Mouse (Mus musculus): ENCODE data around the gene S100a3. TPM values are rescaled to one million over a fixed set of nuclear protein-coding genes. Genes with fewer than 3 reads are reported as not detected.

S100a3 gene
- total and polyA plus RNA-seq, 3 experiments = 0.03 to 0.04 TPM; not detected in 1

- Histone ChIP-seq H3K4me1 (ENCODE audit: control insufficient read depth in 1 of 2, insufficient read depth in 2 of 2, low read length in 2 of 2) (no peaks in the 10 kb centered on the region), H3K27me3 (ENCODE audit: control insufficient read depth in 1 of 2, insufficient read depth in 2 of 2, low read length in 2 of 2) (peaks cover 0 to 1% of the 10 kb centered on the region in 2 experiments; a peak in 1 of 4 replicates), H3K36me3 (ENCODE audit: control insufficient read depth in 1 of 2, insufficient read depth in 2 of 2, low read length in 2 of 2) (no peaks in the 10 kb centered on the region), H3K9me3 (replicated peaks; ENCODE audit: insufficient read depth, low read length) (no peaks in the 10 kb centered on the region; the same call in 1 of the 2 replicates), H3K9ac (ENCODE audit: control insufficient read depth, low read depth, low read length, poor library complexity, severe bottlenecking) (no peak overlapping the region), H3K4me3 (ENCODE audit: control insufficient read depth in 1 of 2, insufficient read depth in 1 of 2, low read depth in 2 of 2, low read length in 2 of 2) (no peak overlapping the region), H3K27ac (ENCODE audit: control insufficient read depth, low read depth, low read length) (no peak overlapping the region), H3K79me2 (ENCODE audit: control insufficient read depth, insufficient read depth, low read length, poor library complexity) (no peaks in the 10 kb centered on the region)
- DNase-seq (ENCODE audit: low read depth, low spot score) = no peak
- no peak for TF ChIP-seq E2F4 (IDR thresholded peaks at IDR 0.05; ENCODE audit: borderline replicate concordance, low read depth, low read length)
These were observed 35.2 kb downstream of the S100a3 start for GRCm38 (mm10) chr3:90595556-90595955.

GRCm38 (mm10) chr3:90596810-90597209, 36.4 kb downstream of the S100a3 start:
- no peaks in the 10 kb centered on the region; the same call in 1 of the 2 replicates for H3K9me3 ChIP-seq (replicated peaks; ENCODE audit: insufficient read depth, low read length)
- TF ChIP-seq ZC3H11A (IDR thresholded peaks at IDR 0.05; ENCODE audit: low read depth, low read length) = no peak
- no peak for TF ChIP-seq ZKSCAN1 (IDR thresholded peaks at IDR 0.05; ENCODE audit: low read depth, low read length)
- no peak for TF ChIP-seq USF2 (IDR thresholded peaks at IDR 0.05; ENCODE audit: borderline replicate concordance in 1 of 2, insufficient read depth in 1 of 2, low read depth in 1 of 2, low read length in 2 of 2)
- TF ChIP-seq NELFE (IDR thresholded peaks at IDR 0.05; ENCODE audit: low read depth, low read length) = no peak
- TF ChIP-seq TBP (IDR thresholded peaks at IDR 0.05; ENCODE audit: low read depth, low read length) = no peak
- no peak for TF ChIP-seq CHD1 (IDR thresholded peaks at IDR 0.05; ENCODE audit: low read depth, low read length)
- TF ChIP-seq POLR2A (IDR thresholded peaks at IDR 0.05; ENCODE audit: control insufficient read depth in 1 of 2, insufficient read depth in 1 of 2, low read depth in 1 of 2, low read length in 2 of 2, poor library complexity in 1 of 2) = no peak
- no peak for TF ChIP-seq MYB (IDR thresholded peaks at IDR 0.05; ENCODE audit: low read depth, low read length)
- TF ChIP-seq EP300 (IDR thresholded peaks at IDR 0.05; ENCODE audit: low read depth in 1 of 2, low read length in 2 of 2) = no peak
- TF ChIP-seq POLR2AphosphoS5 (IDR thresholded peaks at IDR 0.05; ENCODE audit: borderline replicate concordance, low read depth, low read length) = no peak
- H3K4me3 ChIP-seq (ENCODE audit: control insufficient read depth in 1 of 2, insufficient read depth in 1 of 2, low read depth in 2 of 2, low read length in 2 of 2) = no peak overlapping the region
- H3K79me2 ChIP-seq (ENCODE audit: control insufficient read depth, insufficient read depth, low read length, poor library complexity) = no peaks in the 10 kb centered on the region
- DNase-seq (ENCODE audit: low read depth, low spot score) = no peak
- H3K27me3 ChIP-seq (ENCODE audit: control insufficient read depth in 1 of 2, insufficient read depth in 2 of 2, low read length in 2 of 2) = peaks cover 0 to 1% of the 10 kb centered on the region in 2 experiments; a peak in 1 of 4 replicates
- H3K36me3 ChIP-seq (ENCODE audit: control insufficient read depth in 1 of 2, insufficient read depth in 2 of 2, low read length in 2 of 2) = no peaks in the 10 kb centered on the region
- H3K4me1 ChIP-seq (ENCODE audit: control insufficient read depth in 1 of 2, insufficient read depth in 2 of 2, low read length in 2 of 2) = no peaks in the 10 kb centered on the region
- H3K9ac ChIP-seq (ENCODE audit: control insufficient read depth, low read depth, low read length, poor library complexity, severe bottlenecking) = no peak overlapping the region
- H3K27ac ChIP-seq (ENCODE audit: control insufficient read depth, low read depth, low read length) = no peak overlapping the region

- Histone ChIP-seq H3K27ac (ENCODE audit: control insufficient read depth, low read depth, low read length) (no peak overlapping the region), H3K79me2 (ENCODE audit: control insufficient read depth, insufficient read depth, low read length, poor library complexity) (no peaks in the 10 kb centered on the region), H3K4me1 (ENCODE audit: control insufficient read depth in 1 of 2, insufficient read depth in 2 of 2, low read length in 2 of 2) (no peaks in the 10 kb centered on the region), H3K9ac (ENCODE audit: control insufficient read depth, low read depth, low read length, poor library complexity, severe bottlenecking) (no peak overlapping the region), H3K36me3 (ENCODE audit: control insufficient read depth in 1 of 2, insufficient read depth in 2 of 2, low read length in 2 of 2) (no peaks in the 10 kb centered on the region), H3K9me3 (replicated peaks; ENCODE audit: insufficient read depth, low read length) (no peaks in the 10 kb centered on the region; the same call in 1 of the 2 replicates), H3K4me3 (ENCODE audit: control insufficient read depth in 1 of 2, insufficient read depth in 1 of 2, low read depth in 2 of 2, low read length in 2 of 2) (no peak overlapping the region), H3K27me3 (ENCODE audit: control insufficient read depth in 1 of 2, insufficient read depth in 2 of 2, low read length in 2 of 2) (peaks cover 0 to 1% of the 10 kb centered on the region in 2 experiments; a peak in 1 of 4 replicates)
- DNase-seq (ENCODE audit: low read depth, low spot score) = no peak
- no peak for TF ChIP-seq MYC (IDR thresholded peaks at IDR 0.05; ENCODE audit: low read depth, low read length)
- TF ChIP-seq HCFC1 (IDR thresholded peaks at IDR 0.05; ENCODE audit: low read depth, low read length) = no peak
- no peak for TF ChIP-seq NELFE (IDR thresholded peaks at IDR 0.05; ENCODE audit: low read depth, low read length)
- TF ChIP-seq E2F4 (IDR thresholded peaks at IDR 0.05; ENCODE audit: borderline replicate concordance, low read depth, low read length) = no peak
- TF ChIP-seq MEF2A (IDR thresholded peaks at IDR 0.05; ENCODE audit: extremely low read depth, insufficient replicate concordance, low read depth, low read length, poor library complexity, severe bottlenecking) = no peak
These were observed 37.4 kb downstream of the S100a3 start for GRCm38 (mm10) chr3:90597736-90598135.
